Mouse (Mus musculus) kidney, adult 2 months (tissue): Measurements from ENCODE around the gene Ahcyl1.

Source experiments
- CTCF ChIP-seq: fragments of 200-500 bp; conservative IDR thresholded peaks from 2 replicates; pipeline ENCODE4 v1.5.1; 2011; ENCODE audit warnings: low read depth, mild to moderate bottlenecking, control low read depth, low read length, moderate library complexity, mixed read lengths; ENCODE audit not compliant: insufficient read depth, insufficient read length
- POLR2A ChIP-seq: fragments of 200-500 bp; IDR thresholded peaks from one replicate; pipeline ENCODE4 v1.6.1; 2011; ENCODE audit warnings: low read depth, low read length, control low read depth

DNA sequence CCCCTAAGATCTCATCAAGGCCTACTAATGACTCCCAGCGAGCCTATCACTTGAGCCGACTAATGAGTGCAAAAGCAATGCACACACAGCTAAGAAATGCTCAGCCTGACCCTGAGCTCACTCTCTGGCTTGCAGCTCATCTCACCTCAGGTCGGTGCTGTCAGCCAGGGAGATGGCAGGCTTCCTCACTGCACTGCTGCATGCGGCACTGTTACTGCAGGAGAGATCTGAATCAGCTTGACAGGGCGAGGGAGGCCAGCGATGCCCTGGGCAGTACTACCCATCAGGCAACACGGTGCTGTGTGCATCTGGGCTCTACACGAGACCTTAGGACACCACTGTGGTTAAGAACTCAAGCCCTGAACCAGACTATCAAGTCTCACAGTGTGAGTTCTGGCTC lies 70.8 kb downstream of the Ahcyl1 start:
- no peak for TF ChIP-seq POLR2A
- no peak for TF ChIP-seq CTCF
